Mouse (Mus musculus) brown adipose tissue, adult 24 weeks (tissue): ENCODE results near the gene Gpatch4. TPM values are rescaled to one million over a fixed set of nuclear protein-coding genes. Genes with fewer than 3 reads are reported as not detected.

Experiments
- H3K27ac ChIP-seq: fragments of 200-500 bp; replicated peaks from 2 replicates; pipeline ENCODE4 v1.5.1; 2012; ENCODE audit warnings: low read depth, mild to moderate bottlenecking, low read length
- H3K4me1 ChIP-seq: fragments of 200-500 bp; 2 replicates; pipeline ENCODE4 v1.6.1; 2012; ENCODE audit warnings: low read length, mixed read lengths; ENCODE audit not compliant: control insufficient read depth, insufficient read depth, insufficient read length
- H3K4me3 ChIP-seq: fragments of 200-500 bp; 2 replicates; pipeline ENCODE4 v1.5.1; 2012; ENCODE audit warnings: low read depth, mild to moderate bottlenecking, low read length, moderate library complexity; ENCODE audit not compliant: insufficient read depth
- polyA plus RNA-seq: library from polyadenylated mRNA; stranded (reverse); fragments of >200 nt; gene quantifications from 2 replicates; pipeline ENCODE4 v1.2.4, GENCODE M21; 2012; ENCODE audit not compliant: missing spikeins, insufficient read depth, insufficient read length

Gene Gpatch4
- polyA plus RNA-seq: 11.0 and 13.9 TPM in 2 replicates

GRCm38 (mm10) chr3:88042661-88043421, at the start of gene Gpatch4:
Gene Gpatch4, plus strand, starts transcription at chr3:88043108.
- Histone ChIP-seq H3K4me1 (no peaks in the 10 kb centered on the region), H3K27ac (peak within 1 kb of the TSS; percentile 67), H3K4me3 (peak within 1 kb of the TSS; percentile 81)

GRCm38 (mm10) chr3:87993436-87993835, 49.5 kb upstream of the Gpatch4 start:
- H3K4me3 ChIP-seq: no peak overlapping the region

DNA sequence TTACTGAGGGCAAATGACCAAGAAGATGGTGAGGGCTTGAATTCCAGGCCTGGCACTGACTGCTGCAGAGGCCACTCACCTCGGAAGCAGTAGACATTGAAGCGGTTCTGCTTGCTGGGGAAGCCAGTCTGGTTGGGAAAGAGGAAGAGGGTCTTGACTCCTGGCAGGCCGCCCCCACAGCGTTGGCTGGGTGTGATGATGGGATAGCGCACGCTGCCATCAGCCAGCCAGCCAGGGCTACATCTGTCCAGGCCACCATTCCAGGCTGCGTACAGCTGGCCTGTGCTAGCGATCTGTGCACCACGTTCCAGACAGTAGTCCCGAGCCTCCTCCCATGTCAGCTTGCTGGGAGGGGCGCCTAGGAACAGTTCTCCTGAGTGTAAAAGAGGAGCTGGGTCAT, 47.6 kb upstream of the Gpatch4 start:
- Histone ChIP-seq H3K4me1 (no peaks in the 10 kb centered on the region; the same call in 1 of the 2 replicates), H3K27ac (no peak overlapping the region), H3K4me3 (no peak overlapping the region)

More at GRCm38 (mm10) chr3:87993436-87993835, 49.5 kb upstream of the Gpatch4 start:
- Histone ChIP-seq H3K4me1 (no peaks in the 10 kb centered on the region; the same call in 1 of the 2 replicates), H3K27ac (no peak overlapping the region)

DNA sequence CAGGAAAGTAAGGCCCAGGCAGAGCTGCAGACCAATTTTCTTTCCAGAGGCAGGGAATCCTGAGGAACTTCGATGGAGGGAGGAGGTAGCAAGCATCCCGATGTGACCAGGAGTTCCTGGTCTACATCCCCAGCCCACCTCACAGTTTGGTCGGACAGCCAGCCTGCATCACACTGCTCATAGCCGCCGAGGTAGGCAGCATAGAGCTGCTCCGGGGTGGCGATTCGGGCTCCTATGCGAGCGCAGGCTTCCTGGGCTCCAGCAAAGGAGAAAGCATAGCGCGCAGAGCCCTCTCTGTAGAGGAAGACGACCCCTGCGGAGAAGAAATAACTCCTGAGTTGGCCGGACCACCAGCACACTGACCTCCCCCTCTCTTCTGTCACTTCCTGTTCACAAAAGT, 46.5 kb upstream of the Gpatch4 start:
- no peaks in the 10 kb centered on the region; the same call in 1 of the 2 replicates for H3K4me1 ChIP-seq
- no peak overlapping the region for H3K4me3 ChIP-seq
- H3K27ac ChIP-seq: no peak overlapping the region

DNA sequence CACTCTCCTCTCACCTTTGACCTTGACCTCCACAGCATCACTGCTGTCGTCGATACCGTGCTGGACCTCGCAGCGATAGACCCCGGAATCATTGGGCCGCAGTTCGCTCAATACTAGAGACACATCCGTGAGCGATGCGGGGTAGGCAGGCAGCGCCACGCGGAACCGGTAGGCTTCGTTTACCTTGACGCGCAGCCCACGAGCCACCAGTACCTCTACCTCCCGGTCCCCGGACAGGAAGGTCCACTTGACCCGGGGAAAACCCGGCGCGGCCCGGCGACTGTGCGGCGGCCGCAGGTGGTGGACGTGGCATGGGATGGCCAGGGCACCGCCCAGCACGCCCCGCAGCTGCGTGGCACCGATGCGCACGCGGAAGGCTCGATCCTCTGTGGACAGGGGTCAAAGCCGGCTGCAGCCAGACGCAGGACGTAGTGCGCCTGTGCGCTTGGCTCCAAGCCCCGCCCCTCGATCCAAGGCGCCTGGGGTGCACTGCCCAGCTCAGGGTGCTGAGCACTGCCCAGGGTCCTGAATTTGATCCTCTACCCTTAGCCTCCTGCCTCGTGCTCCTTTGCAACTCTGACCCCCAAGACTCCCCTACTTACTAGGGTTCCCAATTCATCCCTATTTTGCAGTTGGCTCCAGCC, 45.8 kb upstream of the Gpatch4 start:
- peak overlapping the region; percentile 44 for H3K4me3 ChIP-seq

GRCm38 (mm10) chr3:87998747-87999146, 44.2 kb upstream of the Gpatch4 start:
- peaks cover 2% of the 10 kb centered on the region for H3K4me1 ChIP-seq
- no peak overlapping the region for H3K27ac ChIP-seq
- H3K4me3 ChIP-seq: no peak overlapping the region

More for the DNA sequence above, 45.8 kb upstream of the Gpatch4 start:
- no peak overlapping the region for H3K27ac ChIP-seq
- no peaks in the 10 kb centered on the region; the same call in 1 of the 2 replicates for H3K4me1 ChIP-seq

GRCm38 (mm10) chr3:87999243-87999895, 43.5 kb upstream of the Gpatch4 start:
- H3K27ac ChIP-seq: no peak overlapping the region
- peak overlapping the region; percentile 21 for H3K4me3 ChIP-seq
- peaks cover 2% of the 10 kb centered on the region for H3K4me1 ChIP-seq

DNA sequence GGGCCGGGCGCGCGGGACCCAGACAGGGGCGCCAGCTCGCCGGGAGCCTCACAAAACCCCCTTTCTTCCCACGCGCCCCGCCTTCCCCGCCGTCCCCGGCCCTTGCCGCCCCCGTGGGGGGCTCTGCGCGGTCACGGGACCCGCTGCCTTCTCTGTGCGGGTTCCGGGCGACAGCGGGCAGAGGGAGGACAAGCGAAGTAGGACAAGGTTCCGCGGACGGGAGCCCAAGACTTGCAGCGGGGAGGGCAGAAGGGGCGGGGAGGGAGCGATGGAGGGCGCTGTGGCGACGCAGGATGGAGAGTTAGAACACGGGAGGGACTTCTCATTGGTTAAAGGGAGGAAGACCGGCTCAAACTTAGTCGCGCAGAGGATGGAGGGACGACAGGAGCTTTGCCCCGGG, 42.7 kb upstream of the Gpatch4 start, which contains the start of gene Bcan:
Gene Bcan (minus strand): TSS at position 50 of the 400 bp plus-strand sequence.
- Histone ChIP-seq H3K4me3 (peak within 1 kb of the TSS; percentile 21), H3K27ac (no peak within 1 kb of the TSS), H3K4me1 (peaks cover 2% of the 10 kb centered on the region)

- no peak overlapping the region for H3K27ac ChIP-seq
- H3K4me3 ChIP-seq: no peak overlapping the region
- peaks cover 2% of the 10 kb centered on the region for H3K4me1 ChIP-seq
Observed at GRCm38 (mm10) chr3:88000816-88001595, 41.9 kb upstream of the Gpatch4 start.

DNA sequence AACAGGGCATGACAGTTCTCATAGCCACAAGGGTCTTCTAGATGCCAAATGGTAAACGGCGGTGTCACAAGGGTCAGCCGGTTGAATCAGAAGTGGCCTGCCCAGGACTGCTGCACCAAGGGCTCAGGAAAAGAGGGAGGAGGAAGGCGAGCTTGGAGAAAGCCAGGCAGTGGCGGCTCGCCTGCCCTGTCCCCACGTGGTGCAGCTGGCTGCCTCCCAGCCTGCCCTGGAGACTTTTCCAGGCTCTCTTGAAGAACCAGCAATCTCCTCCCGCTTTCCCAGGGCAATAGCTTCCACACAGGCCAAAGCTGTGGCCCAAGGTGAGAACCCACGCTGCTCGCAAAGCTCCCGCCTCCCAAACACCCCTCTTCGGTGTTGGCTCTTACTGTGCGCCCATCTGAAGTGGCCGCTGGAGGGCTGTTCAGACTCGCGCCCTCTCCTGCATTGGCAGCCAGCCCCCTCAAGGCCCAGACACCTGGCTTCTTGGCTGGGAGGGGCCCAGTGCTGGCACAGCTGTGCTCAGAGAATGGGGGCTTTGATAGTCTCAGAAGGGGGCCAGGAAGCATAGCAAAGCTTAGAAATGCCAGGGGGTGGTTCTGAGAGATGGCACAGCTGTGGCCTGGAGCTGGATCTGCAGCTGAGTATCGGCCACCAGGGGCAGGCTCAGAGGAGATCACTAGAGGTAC, 40.5 kb upstream of the Gpatch4 start:
- no peak overlapping the region for H3K4me3 ChIP-seq
- H3K4me1 ChIP-seq: peaks cover 2% of the 10 kb centered on the region; the same call in 1 of the 2 replicates
- H3K27ac ChIP-seq: no peak overlapping the region

GRCm38 (mm10) chr3:88005822-88006786, 36.8 kb upstream of the Gpatch4 start:
- Histone ChIP-seq H3K4me3 (no peak overlapping the region), H3K27ac (no peak overlapping the region), H3K4me1 (peaks cover 2% of the 10 kb centered on the region; the same call in 1 of the 2 replicates)

- no peaks in the 10 kb centered on the region for H3K4me1 ChIP-seq
- no peak overlapping the region for H3K27ac ChIP-seq
- no peak overlapping the region for H3K4me3 ChIP-seq
Observed at GRCm38 (mm10) chr3:88010634-88011265, 32.2 kb upstream of the Gpatch4 start.
